Mouse (Mus musculus): ENCODE measurements around the gene Epha10. TPM values are rescaled to one million over a fixed set of nuclear protein-coding genes. Genes with fewer than 3 reads are reported as not detected.
A peak's percentile ranks its signal among the peaks of the same experiment; 100 is the strongest.

Gene Epha10
- total and polyA plus RNA-seq, 2 experiments from 2014 or later, result 13.7 to 49.6 TPM

GRCm38 (mm10) chr4:124890831-124891230, 10.1 kb downstream of the Epha10 start:
- H3K27ac ChIP-seq, result no peak overlapping the region
- H3K27me3 ChIP-seq (ENCODE audit: insufficient read depth, low read length), result peaks cover 6% of the 10 kb centered on the region; the same call in 1 of the 2 replicates
- no peak overlapping the region for H3K4me3 ChIP-seq (ENCODE audit: low read length)
- no peaks in the 10 kb centered on the region for H3K9me3 ChIP-seq (ENCODE audit: low read length)
- H3K36me3 ChIP-seq (ENCODE audit: insufficient read depth, low read length), result no peaks in the 10 kb centered on the region
- H3K9ac ChIP-seq (replicated peaks; ENCODE audit: low read length), result no peak overlapping the region
- peaks cover 8% of the 10 kb centered on the region; the same call in 1 of the 2 replicates for H3K4me1 ChIP-seq (ENCODE audit: insufficient read depth, low read length)
- no peak for TF ChIP-seq CTCF (IDR thresholded peaks at IDR 0.05; ENCODE audit: low read depth)
- H3K4me2 ChIP-seq (ENCODE audit: low read depth, low read length), result no peak overlapping the region
- ATAC-seq, result no peak
- DNase-seq (ENCODE audit: low spot score), result no peak
- 79% methylated on average over 5 of the region's 5 CpGs for WGBS

DNA sequence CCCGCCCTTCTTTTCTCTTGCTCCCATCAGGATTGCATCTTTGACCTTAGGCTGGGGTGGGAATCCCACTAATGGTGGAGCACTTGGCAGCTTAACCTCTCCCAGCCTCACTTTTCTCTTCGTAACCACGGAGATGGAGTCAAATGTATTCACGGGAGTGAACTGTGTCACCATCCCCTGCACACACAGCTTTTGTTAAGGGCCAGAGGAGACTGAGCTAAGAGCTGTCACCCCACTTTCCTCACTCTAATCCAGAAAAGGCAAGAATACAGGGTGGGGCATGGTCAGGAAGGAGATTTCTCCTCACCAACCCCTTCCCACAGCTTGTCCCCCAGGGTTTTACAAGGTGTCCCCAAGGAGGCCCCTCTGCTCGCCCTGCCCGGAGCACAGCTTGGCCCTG, 13.1 kb downstream of the Epha10 start:
- peaks cover 8% of the 10 kb centered on the region; the same call in 1 of the 2 replicates for H3K4me1 ChIP-seq (ENCODE audit: insufficient read depth, low read length)
- H3K4me2 ChIP-seq (ENCODE audit: low read depth, low read length), result peak overlapping the region; percentile 68
- ATAC-seq (no peak), DNase-seq (ENCODE audit: low spot score) (no peak)
- WGBS, result 28% methylated on average over 6 of the region's 6 CpGs
- no peaks in the 10 kb centered on the region for H3K36me3 ChIP-seq (ENCODE audit: insufficient read depth, low read length)
- 0 out of 2 replicates have a peak, but pooled peaks cover 6% of the 10 kb centered on the region for H3K27me3 ChIP-seq (ENCODE audit: insufficient read depth, low read length)
- no peaks in the 10 kb centered on the region for H3K9me3 ChIP-seq (ENCODE audit: low read length)
- H3K4me3 ChIP-seq (ENCODE audit: low read length), result peak overlapping the region; percentile 43
- no peak for TF ChIP-seq CTCF (IDR thresholded peaks at IDR 0.05; ENCODE audit: low read depth)
- peak overlapping the region; percentile 60; the same call in 1 of the 2 replicates for H3K27ac ChIP-seq
- peak overlapping the region; percentile 55 for H3K9ac ChIP-seq (replicated peaks; ENCODE audit: low read length)

GRCm38 (mm10) chr4:124894508-124895428, 14.1 kb downstream of the Epha10 start:
- ATAC-seq (peak; percentile 84), DNase-seq (ENCODE audit: low spot score) (peak; percentile 85)
- under 1% methylated on average over 83 of the region's 83 CpGs for WGBS
- Histone ChIP-seq H3K4me1 (ENCODE audit: insufficient read depth, low read length) (peaks cover 8% of the 10 kb centered on the region; the same call in 1 of the 2 replicates), H3K27ac (peak overlapping the region; percentile 60; the same call in 1 of the 2 replicates), H3K27me3 (ENCODE audit: insufficient read depth, low read length) (0 out of 2 replicates have a peak, but pooled peaks cover 6% of the 10 kb centered on the region), H3K4me3 (ENCODE audit: low read length) (peak overlapping the region; percentile 43), H3K9me3 (ENCODE audit: low read length) (no peaks in the 10 kb centered on the region), H3K36me3 (ENCODE audit: insufficient read depth, low read length) (no peaks in the 10 kb centered on the region), H3K4me2 (ENCODE audit: low read depth, low read length) (peak overlapping the region; percentile 68), H3K9ac (replicated peaks; ENCODE audit: low read length) (peak overlapping the region; percentile 55)
- TF ChIP-seq CTCF (IDR thresholded peaks at IDR 0.05; ENCODE audit: low read depth), result peak; percentile 36

DNA sequence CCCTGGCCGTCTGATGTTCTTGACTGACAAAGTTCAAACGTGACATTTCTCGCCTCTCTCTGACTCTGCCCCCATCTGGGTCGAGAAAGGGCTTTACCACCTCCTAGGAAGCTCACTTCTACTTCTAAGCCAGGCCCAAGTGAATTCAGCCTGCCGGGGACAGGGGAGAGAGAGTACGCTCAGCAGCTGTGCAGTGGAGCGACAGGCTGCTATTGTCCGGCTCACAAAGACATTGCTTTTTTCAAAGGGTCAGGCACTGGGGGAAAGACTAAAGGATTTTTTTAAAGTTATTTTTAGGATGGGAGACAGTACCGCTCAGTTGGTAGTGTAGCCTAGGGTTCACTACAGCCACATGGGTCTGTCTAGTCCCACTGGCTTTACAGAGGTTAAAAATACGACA, 17.7 kb downstream of the Epha10 start:
- 0 out of 2 replicates have a peak, but pooled peaks cover 6% of the 10 kb centered on the region for H3K27me3 ChIP-seq (ENCODE audit: insufficient read depth, low read length)
- no peak overlapping the region for H3K4me2 ChIP-seq (ENCODE audit: low read depth, low read length)
- H3K4me1 ChIP-seq (ENCODE audit: insufficient read depth, low read length), result peaks cover 8% of the 10 kb centered on the region; the same call in 1 of the 2 replicates
- no peak overlapping the region for H3K9ac ChIP-seq (replicated peaks; ENCODE audit: low read length)
- H3K27ac ChIP-seq, result no peak overlapping the region
- 30% methylated on average over 10 of the region's 10 CpGs for WGBS
- no peak overlapping the region for H3K4me3 ChIP-seq (ENCODE audit: low read length)
- no peak for TF ChIP-seq CTCF (IDR thresholded peaks at IDR 0.05; ENCODE audit: low read depth)
- DNase-seq (ENCODE audit: low spot score) (no peak), ATAC-seq (no peak)
- no peaks in the 10 kb centered on the region for H3K9me3 ChIP-seq (ENCODE audit: low read length)
- H3K36me3 ChIP-seq (ENCODE audit: insufficient read depth, low read length), result no peaks in the 10 kb centered on the region

DNA sequence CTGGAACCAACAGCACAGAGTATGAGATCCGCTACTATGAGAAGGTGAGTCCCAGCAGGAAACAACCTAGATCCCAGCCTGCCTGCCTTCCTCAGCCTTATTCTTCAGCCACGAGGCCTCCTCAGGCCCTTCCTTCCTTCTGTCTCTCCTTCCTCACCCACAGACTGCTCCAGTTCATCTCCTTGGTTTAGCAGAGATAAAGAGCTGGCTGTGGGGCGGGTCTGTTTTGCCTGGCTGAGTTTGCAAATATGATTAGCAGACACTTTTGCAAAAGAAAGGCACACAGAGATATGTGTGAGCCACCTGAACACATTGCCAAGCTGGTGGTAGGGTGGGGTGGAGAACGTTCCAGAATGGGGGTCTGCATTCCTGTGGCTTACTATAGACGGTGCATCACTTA, 19.2 kb downstream of the Epha10 start:
- Histone ChIP-seq H3K4me2 (ENCODE audit: low read depth, low read length) (no peak overlapping the region), H3K27me3 (ENCODE audit: insufficient read depth, low read length) (0 out of 2 replicates have a peak, but pooled peaks cover 4% of the 10 kb centered on the region), H3K4me3 (ENCODE audit: low read length) (no peak overlapping the region), H3K27ac (no peak overlapping the region), H3K9me3 (ENCODE audit: low read length) (no peaks in the 10 kb centered on the region), H3K9ac (replicated peaks; ENCODE audit: low read length) (no peak overlapping the region), H3K4me1 (ENCODE audit: insufficient read depth, low read length) (0 out of 2 replicates have a peak, but pooled peaks cover 2% of the 10 kb centered on the region), H3K36me3 (ENCODE audit: insufficient read depth, low read length) (no peaks in the 10 kb centered on the region)
- TF ChIP-seq CTCF (IDR thresholded peaks at IDR 0.05; ENCODE audit: low read depth), result no peak
- WGBS, result 68% methylated on average over 5 of the region's 5 CpGs
- ATAC-seq (no peak), DNase-seq (ENCODE audit: low spot score) (no peak)

DNA sequence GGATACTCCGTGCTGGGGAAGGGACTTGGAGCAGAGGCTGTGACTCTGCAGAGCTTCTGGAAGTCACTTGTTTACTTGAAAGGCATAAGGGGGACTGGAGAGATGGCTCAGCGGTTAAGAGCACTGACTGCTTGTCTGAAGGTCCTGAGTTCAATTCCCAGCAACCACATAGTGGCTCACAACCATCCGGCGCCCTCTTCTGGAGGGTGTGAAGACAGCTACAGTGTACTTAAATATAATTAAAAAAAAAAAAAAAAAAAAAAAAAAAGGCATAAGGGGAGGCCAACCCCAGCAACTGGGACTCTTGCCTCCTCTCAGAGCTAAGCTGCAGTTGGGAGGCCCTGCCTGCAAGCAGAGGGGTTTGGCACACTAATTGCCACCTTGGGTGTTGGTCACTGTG, 24.7 kb downstream of the Epha10 start:
- Histone ChIP-seq H3K4me1 (ENCODE audit: insufficient read depth, low read length) (peaks cover 7% of the 10 kb centered on the region; the same call in 1 of the 2 replicates), H3K9ac (replicated peaks; ENCODE audit: low read length) (no peak overlapping the region), H3K36me3 (ENCODE audit: insufficient read depth, low read length) (no peaks in the 10 kb centered on the region), H3K27ac (no peak overlapping the region), H3K4me3 (ENCODE audit: low read length) (no peak overlapping the region), H3K9me3 (ENCODE audit: low read length) (no peaks in the 10 kb centered on the region), H3K27me3 (ENCODE audit: insufficient read depth, low read length) (no peaks in the 10 kb centered on the region), H3K4me2 (ENCODE audit: low read depth, low read length) (no peak overlapping the region)
- TF ChIP-seq CTCF (IDR thresholded peaks at IDR 0.05; ENCODE audit: low read depth), result no peak
- ATAC-seq (no peak), DNase-seq (ENCODE audit: low spot score) (no peak)
- 71% methylated on average over 4 of the region's 4 CpGs for WGBS

All from hindbrain, postnatal 0 days (tissue).